8 mouse cellular contexts compared by ENCODE assay signal in the genomic region with DNA sequence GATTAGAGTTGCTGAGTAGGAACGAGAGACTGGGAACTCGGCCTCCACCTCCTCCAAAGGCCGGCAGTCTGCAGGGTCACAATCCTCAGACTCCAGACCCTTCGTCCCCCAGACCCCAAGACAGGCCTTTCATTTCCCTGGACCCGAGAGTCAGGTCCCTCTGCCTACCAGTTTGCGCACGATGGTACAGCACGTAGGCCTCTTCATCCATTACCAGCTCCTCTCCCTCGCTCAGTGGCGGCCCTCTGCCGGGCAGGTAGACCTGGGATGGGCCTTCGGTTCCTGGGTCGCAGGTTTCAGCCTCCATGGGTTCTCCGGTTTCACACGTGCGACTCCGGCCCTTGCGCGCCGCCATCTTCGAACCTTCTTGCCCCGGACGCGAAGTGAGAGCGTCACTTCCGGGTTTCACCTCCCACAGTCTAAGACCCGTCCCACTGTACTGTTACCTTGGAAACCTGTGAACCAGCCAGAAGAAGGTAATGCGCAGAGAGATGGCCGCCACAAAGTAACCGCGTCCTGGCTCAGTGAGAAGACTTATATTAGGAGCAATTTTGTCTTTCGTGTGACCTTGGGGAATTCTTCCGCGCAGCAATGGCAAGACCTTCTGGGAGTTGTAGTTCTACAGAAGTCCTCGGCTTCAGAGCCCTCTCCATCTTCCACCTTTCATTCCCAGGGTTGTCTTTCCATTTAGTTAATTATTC. TPM values are rescaled to one million over a fixed set of nuclear protein-coding genes. Genes with fewer than 3 reads are reported as not detected.
DNase-seq lines count a peak whose midpoint lies in the region; ATAC-seq and TF ChIP-seq lines count a peak whose summit lies in the region.

A gene (minus strand): TSS at position 518 of the 701 bp plus-strand sequence.

- peak within 1 kb of the TSS; percentile 94 for H3K4me3 ChIP-seq in bone marrow, adult 2 months (replicated peaks; ENCODE audit: control insufficient read depth, low read depth, low read length)
- H3K4me3 ChIP-seq in embryonic facial prominence, embryonic 15.5 days (replicated peaks), result peak within 1 kb of the TSS; percentile 94
- H3K4me3 ChIP-seq in kidney, embryonic 14.5 days (ENCODE audit: low read length), result peak within 1 kb of the TSS; percentile 84
- peak within 1 kb of the TSS; percentile 90 for H3K4me3 ChIP-seq in limb, embryonic 15.5 days

- H3K36me3 ChIP-seq in embryonic facial prominence, embryonic 15.5 days, result peaks cover 31% of the 10 kb centered on the region
- H3K36me3 ChIP-seq in kidney, embryonic 14.5 days (ENCODE audit: control insufficient read depth, insufficient read depth, low read length), result peaks cover 41% of the 10 kb centered on the region
- peaks cover 40% of the 10 kb centered on the region for H3K36me3 ChIP-seq in limb, embryonic 15.5 days

- peak within 1 kb of the TSS; percentile 79 for H3K9ac ChIP-seq in embryonic facial prominence, embryonic 15.5 days
- H3K9ac ChIP-seq in kidney, embryonic 14.5 days (ENCODE audit: low read depth, low read length), result peak within 1 kb of the TSS; percentile 72
- peak within 1 kb of the TSS; percentile 77 for H3K9ac ChIP-seq in limb, embryonic 15.5 days

- peaks cover 47% of the 10 kb centered on the region for H3K27me3 ChIP-seq in embryonic facial prominence, embryonic 15.5 days
- H3K27me3 ChIP-seq in kidney, embryonic 14.5 days (ENCODE audit: control insufficient read depth, insufficient read depth, low read length), result peaks cover 40% of the 10 kb centered on the region
- H3K27me3 ChIP-seq in limb, embryonic 15.5 days, result peaks cover 46% of the 10 kb centered on the region

- DNase-seq in A20 (ENCODE audit: low read depth, low spot score), result peak; percentile 92
- peak; percentile 83 to 87 for DNase-seq in heart, adult 9 months (ENCODE audit: low spot score in 2 of 2)
- DNase-seq in monocyte, adult 2 months (ENCODE audit: low read depth in 1 of 2, low spot score in 2 of 2), result peak; percentile 50 to 74
- DNase-seq in spleen, postnatal 36 days (ENCODE audit: low spot score in 2 of 2), result peak; percentile 84 to 87

- peak; percentile 55; the same call in 1 of the 2 replicates for TF ChIP-seq POLR2A in bone marrow, adult 2 months (IDR thresholded peaks at IDR 0.05; ENCODE audit: borderline replicate concordance, control insufficient read depth, low read depth, low read length)

- peak within 1 kb of the TSS; percentile 75 for H3K4me2 ChIP-seq in embryonic facial prominence, embryonic 15.5 days (replicated peaks)
- peak within 1 kb of the TSS; percentile 82 for H3K4me2 ChIP-seq in kidney, embryonic 14.5 days (replicated peaks; ENCODE audit: low read depth, low read length)
- peak within 1 kb of the TSS; percentile 77 for H3K4me2 ChIP-seq in limb, embryonic 15.5 days

- H3K27ac ChIP-seq in bone marrow, adult 2 months (ENCODE audit: control insufficient read depth, insufficient read depth, low read depth, low read length, poor library complexity), result no peak within 1 kb of the TSS
- no peak within 1 kb of the TSS; the same call in 1 of the 2 replicates for H3K27ac ChIP-seq in embryonic facial prominence, embryonic 15.5 days (replicated peaks)
- H3K27ac ChIP-seq in kidney, embryonic 14.5 days (ENCODE audit: low read depth, low read length), result no peak within 1 kb of the TSS
- H3K27ac ChIP-seq in limb, embryonic 15.5 days, result peak within 1 kb of the TSS; percentile 79; the same call in 1 of the 2 replicates

- no peaks in the 10 kb centered on the region for H3K9me3 ChIP-seq in embryonic facial prominence, embryonic 15.5 days (replicated peaks)
- H3K9me3 ChIP-seq in kidney, embryonic 14.5 days (ENCODE audit: control insufficient read depth, low read length), result no peaks in the 10 kb centered on the region
- no peaks in the 10 kb centered on the region for H3K9me3 ChIP-seq in limb, embryonic 15.5 days

- no peak for TF ChIP-seq CTCF in bone marrow, adult 2 months (IDR thresholded peaks at IDR 0.05; ENCODE audit: control insufficient read depth, insufficient read depth, low read length)

- under 1% methylated on average over 35 of the region's 35 CpGs for WGBS in bone marrow, adult 2 months
- under 1% methylated on average over 35 of the region's 35 CpGs for WGBS in embryonic facial prominence, embryonic 15.5 days
- under 1% methylated on average over 35 of the region's 35 CpGs for WGBS in kidney, embryonic 14.5 days
- under 1% methylated on average over 35 of the region's 35 CpGs for WGBS in limb, embryonic 15.5 days

- ATAC-seq in embryonic facial prominence, embryonic 15.5 days (ENCODE audit: insufficient number of reproducible peaks, low FRiP score, low TSS enrichment, low read depth), result peak; percentile 86
- ATAC-seq in kidney, embryonic 14.5 days (ENCODE audit: low FRiP score, low TSS enrichment), result peak; percentile 87
- peak; percentile 79 for ATAC-seq in limb, embryonic 15.5 days (ENCODE audit: insufficient number of reproducible peaks, low FRiP score, low TSS enrichment, low read depth)

- H3K4me1 ChIP-seq in bone marrow, adult 2 months (ENCODE audit: control insufficient read depth, insufficient read depth, low read length), result peaks cover 2% of the 10 kb centered on the region; the same call in 1 of the 2 replicates
- H3K4me1 ChIP-seq in embryonic facial prominence, embryonic 15.5 days, result peaks cover 31% of the 10 kb centered on the region
- peaks cover 23% of the 10 kb centered on the region for H3K4me1 ChIP-seq in kidney, embryonic 14.5 days (ENCODE audit: control insufficient read depth, insufficient read depth, low read length)
- H3K4me1 ChIP-seq in limb, embryonic 15.5 days, result peaks cover 30% of the 10 kb centered on the region

RNA-seq across cellular contexts. Expression of the gene that starts here (rescaled TPM):
- polyA plus RNA-seq in bone marrow, adult 2 months (2011; ENCODE audit: insufficient read depth, insufficient read length, low replicate concordance, missing spikeins), result 6.9 and 13.9 TPM in 2 replicates
- 57.3 and 58.0 TPM in 2 replicates for polyA plus RNA-seq in embryonic facial prominence, embryonic 15.5 days (2015; fragmentation: Nextera tagmentation; extraction: Ambion mirVana)
- polyA plus RNA-seq in kidney, embryonic 14.5 days (2014; fragmentation: Nextera tagmentation; extraction: Ambion mirVana), result 69.5 and 93.5 TPM in 2 replicates
- 56.3 and 59.3 TPM in 2 replicates for polyA plus RNA-seq in limb, embryonic 15.5 days (2015; fragmentation: Nextera tagmentation; extraction: Ambion mirVana)
